Mouse (Mus musculus) cerebellum, adult 18-20 months (tissue): ENCODE results near the gene Nhlrc2.
A peak's percentile ranks its signal among the peaks of the same experiment; 100 is the strongest.

Experiments
- DNase-seq, 2 experiments: peaks; one replicate each; pipeline ENCODE4 v3.0.0; 2021

Gene Nhlrc2

GRCm38 (mm10) chr19:56565358-56565757 lies 17.3 kb downstream of the Nhlrc2 start:
- DNase-seq, result no peak

- peak in 1 of 2 experiments; percentile 32 for DNase-seq
These were observed 18.0 kb downstream of the Nhlrc2 start for GRCm38 (mm10) chr19:56566041-56566440.

- no peak for DNase-seq
These were observed 18.9 kb downstream of the Nhlrc2 start for GRCm38 (mm10) chr19:56566940-56567339.

GRCm38 (mm10) chr19:56570781-56571180 lies 22.7 kb downstream of the Nhlrc2 start:
- DNase-seq, result no peak

- DNase-seq, result no peak
These were observed 23.2 kb downstream of the Nhlrc2 start for GRCm38 (mm10) chr19:56571234-56571633.

- no peak for DNase-seq
These were observed 23.9 kb downstream of the Nhlrc2 start for GRCm38 (mm10) chr19:56571913-56572312.

GRCm38 (mm10) chr19:56573184-56573583 lies 25.1 kb downstream of the Nhlrc2 start:
- DNase-seq, result no peak

- DNase-seq, result no peak
These were observed 29.7 kb downstream of the Nhlrc2 start for GRCm38 (mm10) chr19:56577801-56578200.

- no peak for DNase-seq
These were observed 33.9 kb downstream of the Nhlrc2 start for GRCm38 (mm10) chr19:56581981-56582380.

- no peak for DNase-seq
These were observed 35.7 kb downstream of the Nhlrc2 start for GRCm38 (mm10) chr19:56583785-56584184.

- DNase-seq, result no peak
These were observed 36.2 kb downstream of the Nhlrc2 start for GRCm38 (mm10) chr19:56584288-56584687.

- no peak for DNase-seq
These were observed 38.3 kb downstream of the Nhlrc2 start for GRCm38 (mm10) chr19:56586320-56586719.

GRCm38 (mm10) chr19:56588205-56588626 lies 40.2 kb downstream of the Nhlrc2 start:
- peak; percentile 57 to 70 for DNase-seq

GRCm38 (mm10) chr19:56589008-56589407 lies 40.9 kb downstream of the Nhlrc2 start:
- no peak for DNase-seq

- DNase-seq, result no peak
These were observed 41.4 kb downstream of the Nhlrc2 start for GRCm38 (mm10) chr19:56589455-56589854.

GRCm38 (mm10) chr19:56590250-56590649 lies 42.2 kb downstream of the Nhlrc2 start:
- no peak for DNase-seq

- DNase-seq, result no peak
These were observed 44.4 kb downstream of the Nhlrc2 start for GRCm38 (mm10) chr19:56592472-56592871.

- DNase-seq, result no peak
These were observed 51.9 kb downstream of the Nhlrc2 start for GRCm38 (mm10) chr19:56599996-56600395.

- no peak for DNase-seq
These were observed 52.7 kb downstream of the Nhlrc2 start for GRCm38 (mm10) chr19:56600797-56601196.

GRCm38 (mm10) chr19:56601901-56602347 lies 53.9 kb downstream of the Nhlrc2 start:
- no peak for DNase-seq

- DNase-seq, result no peak
These were observed 60.9 kb downstream of the Nhlrc2 start for GRCm38 (mm10) chr19:56608946-56609345.

GRCm38 (mm10) chr19:56614131-56614530 lies 66.1 kb downstream of the Nhlrc2 start:
- no peak for DNase-seq

GRCm38 (mm10) chr19:56618845-56619244 lies 70.8 kb downstream of the Nhlrc2 start:
- DNase-seq, result no peak

- DNase-seq, result no peak
These were observed 71.5 kb downstream of the Nhlrc2 start for GRCm38 (mm10) chr19:56619546-56619945.

GRCm38 (mm10) chr19:56621876-56622275 lies 73.8 kb downstream of the Nhlrc2 start:
- DNase-seq, result no peak
